Mouse (Mus musculus): ENCODE results near the gene Rxfp4. TPM values are rescaled to one million over a fixed set of nuclear protein-coding genes. Genes with fewer than 3 reads are reported as not detected.

The Rxfp4 gene
- polyA plus RNA-seq, 1 experiment, result 0.05 TPM

DNA sequence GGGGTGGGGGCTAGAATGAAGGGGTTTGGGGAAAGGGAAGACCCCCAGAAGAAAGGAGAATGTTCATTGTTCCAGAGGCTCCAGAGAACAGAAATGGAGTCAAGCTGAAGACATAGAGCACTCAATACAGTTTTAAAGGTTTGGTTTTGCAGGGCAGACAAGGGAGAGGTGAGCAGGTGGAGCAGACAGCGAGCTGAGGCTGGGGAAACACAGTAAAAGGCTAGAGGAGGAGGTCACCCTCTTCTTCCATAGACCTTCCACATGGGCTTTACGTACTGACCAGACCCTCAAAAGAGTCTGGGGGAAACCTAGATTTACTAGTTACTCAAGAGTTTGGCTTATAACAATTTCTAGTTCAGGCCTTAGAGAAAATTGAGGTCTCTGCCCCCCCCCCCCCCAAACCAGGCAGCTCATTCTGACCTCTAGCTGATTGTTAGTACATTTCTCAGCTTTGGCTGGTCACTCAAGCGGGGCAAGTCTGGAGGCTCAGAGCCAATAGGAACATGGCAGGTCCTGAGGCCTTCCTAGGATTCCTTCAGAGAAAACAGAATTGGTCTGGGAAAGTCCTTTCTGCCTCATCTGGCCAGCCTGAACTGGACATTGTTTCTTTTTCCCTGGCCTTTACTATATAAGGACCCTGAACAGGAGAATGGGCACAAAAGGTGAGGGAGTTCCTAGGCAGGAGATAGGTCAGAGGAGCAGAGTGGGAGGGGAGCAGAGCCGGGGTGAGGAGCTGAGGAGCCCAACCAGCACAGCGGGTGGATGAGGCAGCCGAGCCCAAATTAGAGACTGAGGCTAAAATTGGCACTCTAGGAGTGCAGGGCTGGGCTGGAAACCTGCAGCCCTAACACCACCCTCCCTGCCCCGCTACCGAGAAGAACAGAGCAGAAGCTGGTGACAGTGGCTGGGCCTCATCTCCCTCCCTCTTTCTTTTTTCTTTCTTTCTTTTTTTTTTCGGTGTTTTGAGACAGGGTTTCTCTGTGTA is 33.5 kb downstream of the Rxfp4 start:
- peaks cover 60% of the 10 kb centered on the region for H3K79me2 ChIP-seq (ENCODE audit: control insufficient read depth, insufficient read depth)
- TF ChIP-seq CEBPB (IDR thresholded peaks at IDR 0.05; ENCODE audit: low read depth) (no peak), MYOG (IDR thresholded peaks at IDR 0.05; ENCODE audit: control insufficient read depth, extremely low read depth, insufficient read length) (no peak), MAX (IDR thresholded peaks at IDR 0.05) (no peak), USF1 (IDR thresholded peaks at IDR 0.05; ENCODE audit: low read depth) (no peak), MYOD1 (IDR thresholded peaks at IDR 0.05; ENCODE audit: control insufficient read depth, insufficient read length, low read depth) (no peak), FOSL1 (IDR thresholded peaks at IDR 0.05; ENCODE audit: insufficient read depth, low read length, poor library complexity, severe bottlenecking) (no peak), CTCF (IDR thresholded peaks at IDR 0.05; ENCODE audit: control insufficient read depth, insufficient read depth, insufficient read length) (no peak)
- no peak overlapping the region for H3K4me3 ChIP-seq (ENCODE audit: insufficient read depth, poor library complexity, severe bottlenecking)

DNA sequence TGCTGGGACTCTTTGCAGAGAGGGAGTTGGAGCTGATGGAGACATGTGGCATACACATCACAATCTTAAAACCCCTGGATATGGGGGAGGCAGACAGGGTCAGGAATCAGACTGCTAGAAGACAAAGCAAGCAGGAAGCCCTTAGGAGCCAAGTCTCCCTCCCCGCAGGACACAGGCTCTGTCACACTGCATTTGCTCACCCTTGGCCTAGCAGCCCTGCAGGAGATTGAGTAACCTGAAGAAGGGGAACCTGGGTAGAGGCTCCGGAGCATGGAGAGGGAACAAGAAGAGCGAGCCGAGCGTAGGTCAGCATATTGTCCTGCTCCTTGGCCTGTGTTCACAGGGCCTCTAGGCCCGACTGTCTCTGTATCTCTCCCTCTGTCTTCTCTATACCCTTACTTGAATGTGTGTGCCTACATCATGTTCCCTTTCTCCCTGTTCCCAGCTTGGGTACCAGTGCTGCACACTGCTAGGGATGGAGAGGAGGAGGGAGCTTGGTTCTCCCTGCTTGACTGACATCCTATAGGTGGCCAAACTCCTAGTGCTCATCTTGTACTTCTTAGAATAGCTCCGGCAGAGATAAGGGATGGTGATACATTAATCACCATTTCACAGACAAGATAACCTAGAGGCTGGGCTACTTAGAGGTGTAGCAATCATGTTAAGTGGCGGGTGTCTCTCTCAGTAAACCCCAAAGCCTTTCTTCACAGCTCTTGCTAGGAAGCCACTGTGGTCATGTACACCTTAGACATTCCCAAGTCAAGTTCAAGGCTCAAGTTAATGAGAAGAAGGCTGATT is 34.7 kb downstream of the Rxfp4 start:
- Histone ChIP-seq H3K36me3 (ENCODE audit: control insufficient read depth, insufficient read depth) (no peaks in the 10 kb centered on the region), H3K4me3 (ENCODE audit: insufficient read depth, poor library complexity, severe bottlenecking) (no peak overlapping the region), H3K79me3 (ENCODE audit: low read depth) (peaks cover 21% of the 10 kb centered on the region), H3K27me3 (ENCODE audit: control insufficient read depth, insufficient read depth, insufficient read length) (no peaks in the 10 kb centered on the region), H3K79me2 (ENCODE audit: control insufficient read depth, insufficient read depth) (peaks cover 49% of the 10 kb centered on the region), H3ac (ENCODE audit: control insufficient read depth, insufficient read length, low read depth) (no peak overlapping the region)
- TF ChIP-seq MYOG (IDR thresholded peaks at IDR 0.05; ENCODE audit: control insufficient read depth, extremely low read depth, insufficient read length), result no peak
- TF ChIP-seq USF1 (IDR thresholded peaks at IDR 0.05; ENCODE audit: low read depth), result no peak
- no peak for TF ChIP-seq CTCF (IDR thresholded peaks at IDR 0.05; ENCODE audit: control insufficient read depth, insufficient read depth, insufficient read length)
- TF ChIP-seq FOSL1 (IDR thresholded peaks at IDR 0.05; ENCODE audit: insufficient read depth, low read length, poor library complexity, severe bottlenecking), result no peak
- no peak for TF ChIP-seq MAX (IDR thresholded peaks at IDR 0.05)
- TF ChIP-seq CEBPB (IDR thresholded peaks at IDR 0.05; ENCODE audit: low read depth), result no peak
- TF ChIP-seq MYOD1 (IDR thresholded peaks at IDR 0.05; ENCODE audit: control insufficient read depth, insufficient read length, low read depth), result no peak

More for the DNA sequence above, 33.5 kb downstream of the Rxfp4 start:
- Histone ChIP-seq H3K27me3 (ENCODE audit: control insufficient read depth, insufficient read depth, insufficient read length) (no peaks in the 10 kb centered on the region), H3ac (ENCODE audit: control insufficient read depth, insufficient read length, low read depth) (peak overlapping the region; percentile 24), H3K36me3 (ENCODE audit: control insufficient read depth, insufficient read depth) (no peaks in the 10 kb centered on the region), H3K79me3 (ENCODE audit: low read depth) (peaks cover 32% of the 10 kb centered on the region)

- Histone ChIP-seq H3K79me2 (ENCODE audit: control insufficient read depth, insufficient read depth) (peaks cover 36% of the 10 kb centered on the region), H3K79me3 (ENCODE audit: low read depth) (peaks cover 9% of the 10 kb centered on the region), H3K36me3 (ENCODE audit: control insufficient read depth, insufficient read depth) (no peaks in the 10 kb centered on the region), H3ac (ENCODE audit: control insufficient read depth, insufficient read length, low read depth) (peak overlapping the region; percentile 75), H3K4me3 (ENCODE audit: insufficient read depth, poor library complexity, severe bottlenecking) (peak overlapping the region; percentile 30), H3K27me3 (ENCODE audit: control insufficient read depth, insufficient read depth, insufficient read length) (no peaks in the 10 kb centered on the region)
- TF ChIP-seq CTCF (IDR thresholded peaks at IDR 0.05; ENCODE audit: control insufficient read depth, insufficient read depth, insufficient read length) (no peak), MYOG (IDR thresholded peaks at IDR 0.05; ENCODE audit: control insufficient read depth, extremely low read depth, insufficient read length) (no peak), USF1 (IDR thresholded peaks at IDR 0.05; ENCODE audit: low read depth) (no peak), MAX (IDR thresholded peaks at IDR 0.05) (no peak)
These were observed 35.9 kb downstream of the Rxfp4 start for GRCm38 (mm10) chr3:88616951-88617500.

GRCm38 (mm10) chr3:88615902-88616391 is 37.0 kb downstream of the Rxfp4 start:
- TF ChIP-seq MAX (IDR thresholded peaks at IDR 0.05) (no peak), MYOD1 (IDR thresholded peaks at IDR 0.05; ENCODE audit: control insufficient read depth, insufficient read length, low read depth) (peak; percentile 63), CEBPB (IDR thresholded peaks at IDR 0.05; ENCODE audit: low read depth) (peak; percentile 76)
- Histone ChIP-seq H3K79me3 (ENCODE audit: low read depth) (peaks cover 6% of the 10 kb centered on the region), H3K36me3 (ENCODE audit: control insufficient read depth, insufficient read depth) (no peaks in the 10 kb centered on the region), H3K4me3 (ENCODE audit: insufficient read depth, poor library complexity, severe bottlenecking) (peak overlapping the region; percentile 30), H3K27me3 (ENCODE audit: control insufficient read depth, insufficient read depth, insufficient read length) (no peaks in the 10 kb centered on the region), H3ac (ENCODE audit: control insufficient read depth, insufficient read length, low read depth) (no peak overlapping the region), H3K79me2 (ENCODE audit: control insufficient read depth, insufficient read depth) (peaks cover 26% of the 10 kb centered on the region)

DNA sequence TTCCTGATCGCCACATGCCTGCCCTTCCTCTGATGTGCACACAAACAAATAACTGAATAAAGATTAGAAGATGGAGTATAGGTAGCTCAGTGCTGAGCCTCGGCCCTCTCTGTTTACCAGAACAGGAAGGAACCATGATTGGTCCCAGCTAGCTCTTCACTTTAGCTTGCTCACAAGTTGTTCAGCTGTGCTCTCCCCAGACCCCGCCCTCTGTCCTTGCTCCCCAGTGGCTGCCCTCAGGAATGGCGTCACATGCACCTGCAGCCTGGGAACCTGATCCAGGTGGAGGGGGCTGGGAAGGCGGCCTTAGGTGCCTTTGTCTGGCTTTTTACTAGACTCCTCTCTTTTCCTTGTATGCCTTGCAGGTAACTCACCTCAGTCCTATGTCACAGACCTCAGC is 37.8 kb downstream of the Rxfp4 start:
- H3K36me3 ChIP-seq (ENCODE audit: control insufficient read depth, insufficient read depth), result no peaks in the 10 kb centered on the region
- no peak for TF ChIP-seq USF1 (IDR thresholded peaks at IDR 0.05; ENCODE audit: low read depth)
- no peak for TF ChIP-seq CTCF (IDR thresholded peaks at IDR 0.05; ENCODE audit: control insufficient read depth, insufficient read depth, insufficient read length)
- no peak for TF ChIP-seq CEBPB (IDR thresholded peaks at IDR 0.05; ENCODE audit: low read depth)
- TF ChIP-seq MYOD1 (IDR thresholded peaks at IDR 0.05; ENCODE audit: control insufficient read depth, insufficient read length, low read depth), result no peak
- no peak for TF ChIP-seq MAX (IDR thresholded peaks at IDR 0.05)
- no peak for TF ChIP-seq MYOG (IDR thresholded peaks at IDR 0.05; ENCODE audit: control insufficient read depth, extremely low read depth, insufficient read length)
- no peak for TF ChIP-seq FOSL1 (IDR thresholded peaks at IDR 0.05; ENCODE audit: insufficient read depth, low read length, poor library complexity, severe bottlenecking)
- peaks cover 2% of the 10 kb centered on the region for H3K79me3 ChIP-seq (ENCODE audit: low read depth)
- no peak overlapping the region for H3ac ChIP-seq (ENCODE audit: control insufficient read depth, insufficient read length, low read depth)
- peaks cover 21% of the 10 kb centered on the region for H3K79me2 ChIP-seq (ENCODE audit: control insufficient read depth, insufficient read depth)
- H3K4me3 ChIP-seq (ENCODE audit: insufficient read depth, poor library complexity, severe bottlenecking), result no peak overlapping the region
- H3K27me3 ChIP-seq (ENCODE audit: control insufficient read depth, insufficient read depth, insufficient read length), result no peaks in the 10 kb centered on the region
